Mouse (Mus musculus): ENCODE data around the gene Nbeal2. TPM values are rescaled to one million over a fixed set of nuclear protein-coding genes. Genes with fewer than 3 reads are reported as not detected.

Nbeal2 gene
- polyA plus RNA-seq, 1 experiment from 2014 or later, result 1.6 TPM

GRCm38 (mm10) chr9:110625350-110625908 lies 28.5 kb downstream of the Nbeal2 start:
- H3K27me3 ChIP-seq, result no peaks in the 10 kb centered on the region
- H3K9ac ChIP-seq, result peak overlapping the region; percentile 42; the same call in 1 of the 2 replicates
- no peak overlapping the region; the same call in 1 of the 2 replicates for H3K27ac ChIP-seq
- peak overlapping the region; percentile 97 for H3K4me2 ChIP-seq
- peaks cover 22% of the 10 kb centered on the region for H3K4me1 ChIP-seq (replicated peaks)
- ATAC-seq (ENCODE audit: low read depth) (no peak), DNase-seq (no peak)
- 74% methylated on average over 11 of the region's 11 CpGs for WGBS (ENCODE audit: insufficient replicate concordance)
- H3K36me3 ChIP-seq, result peaks cover 28% of the 10 kb centered on the region
- H3K4me3 ChIP-seq (replicated peaks), result peak overlapping the region; percentile 65
- H3K9me3 ChIP-seq (replicated peaks), result no peaks in the 10 kb centered on the region

GRCm38 (mm10) chr9:110624361-110625166 lies 29.4 kb downstream of the Nbeal2 start, which contains the start of gene Nradd:
Nradd (minus strand) TSS chr9:110624452.
- WGBS (ENCODE audit: insufficient replicate concordance), result 11% methylated on average over 41 of the region's 41 CpGs
- H3K9ac ChIP-seq, result peak within 1 kb of the TSS; percentile 72
- no peaks in the 10 kb centered on the region for H3K9me3 ChIP-seq (replicated peaks)
- H3K4me1 ChIP-seq (replicated peaks), result peaks cover 22% of the 10 kb centered on the region
- peak within 1 kb of the TSS; percentile 65 for H3K4me3 ChIP-seq (replicated peaks)
- peak; percentile 92 for ATAC-seq (ENCODE audit: low read depth)
- peak within 1 kb of the TSS; percentile 97 for H3K4me2 ChIP-seq
- peaks cover 36% of the 10 kb centered on the region for H3K36me3 ChIP-seq
- peak; percentile 78 for DNase-seq
- H3K27ac ChIP-seq, result peak within 1 kb of the TSS; percentile 39
- no peaks in the 10 kb centered on the region for H3K27me3 ChIP-seq

GRCm38 (mm10) chr9:110623416-110624195 lies 30.4 kb downstream of the Nbeal2 start:
- H3K9ac ChIP-seq, result peak overlapping the region; percentile 72
- WGBS (ENCODE audit: insufficient replicate concordance), result 52% methylated on average over 8 of the region's 8 CpGs
- H3K27me3 ChIP-seq, result no peaks in the 10 kb centered on the region
- no peak overlapping the region for H3K27ac ChIP-seq
- H3K4me2 ChIP-seq, result peak overlapping the region; percentile 97
- H3K9me3 ChIP-seq (replicated peaks), result no peaks in the 10 kb centered on the region
- H3K36me3 ChIP-seq, result peaks cover 44% of the 10 kb centered on the region
- DNase-seq (no peak), ATAC-seq (ENCODE audit: low read depth) (no peak)
- peak overlapping the region; percentile 65 for H3K4me3 ChIP-seq (replicated peaks)
- H3K4me1 ChIP-seq (replicated peaks), result peaks cover 22% of the 10 kb centered on the region

- H3K9ac ChIP-seq, result no peak overlapping the region
- H3K36me3 ChIP-seq, result peaks cover 45% of the 10 kb centered on the region
- H3K4me1 ChIP-seq (replicated peaks), result peaks cover 22% of the 10 kb centered on the region
- H3K4me2 ChIP-seq, result no peak overlapping the region
- DNase-seq, result no peak
- H3K27me3 ChIP-seq, result no peaks in the 10 kb centered on the region
- WGBS (ENCODE audit: insufficient replicate concordance), result 73% methylated on average over 12 of the region's 12 CpGs
- no peaks in the 10 kb centered on the region for H3K9me3 ChIP-seq (replicated peaks)
- H3K4me3 ChIP-seq (replicated peaks), result no peak overlapping the region
- ATAC-seq (ENCODE audit: low read depth), result no peak
- H3K27ac ChIP-seq, result no peak overlapping the region
These were observed 31.2 kb downstream of the Nbeal2 start for GRCm38 (mm10) chr9:110622621-110623219.

GRCm38 (mm10) chr9:110620685-110621084 lies 33.3 kb downstream of the Nbeal2 start:
- DNase-seq, result no peak
- H3K36me3 ChIP-seq, result peaks cover 49% of the 10 kb centered on the region

GRCm38 (mm10) chr9:110620180-110620579 lies 33.8 kb downstream of the Nbeal2 start:
- no peaks in the 10 kb centered on the region for H3K27me3 ChIP-seq
- DNase-seq, result no peak
- no peak overlapping the region for H3K27ac ChIP-seq
- H3K4me2 ChIP-seq, result no peak overlapping the region
- 88% methylated on average over 7 of the region's 7 CpGs for WGBS (ENCODE audit: insufficient replicate concordance)
- H3K9me3 ChIP-seq (replicated peaks), result no peaks in the 10 kb centered on the region
- H3K4me1 ChIP-seq (replicated peaks), result peaks cover 33% of the 10 kb centered on the region
- no peak overlapping the region for H3K9ac ChIP-seq
- H3K36me3 ChIP-seq, result peaks cover 54% of the 10 kb centered on the region
- no peak overlapping the region for H3K4me3 ChIP-seq (replicated peaks)
- no peak for ATAC-seq (ENCODE audit: low read depth)

More at GRCm38 (mm10) chr9:110620685-110621084, 33.3 kb downstream of the Nbeal2 start:
- H3K4me1 ChIP-seq (replicated peaks), result peaks cover 35% of the 10 kb centered on the region
- WGBS (ENCODE audit: insufficient replicate concordance), result 86% methylated on average over 7 of the region's 7 CpGs
- H3K27me3 ChIP-seq, result no peaks in the 10 kb centered on the region
- H3K9ac ChIP-seq, result no peak overlapping the region
- no peak overlapping the region for H3K4me3 ChIP-seq (replicated peaks)
- no peaks in the 10 kb centered on the region for H3K9me3 ChIP-seq (replicated peaks)
- no peak overlapping the region for H3K27ac ChIP-seq
- no peak overlapping the region for H3K4me2 ChIP-seq
- no peak for ATAC-seq (ENCODE audit: low read depth)

- Histone ChIP-seq H3K4me3 (replicated peaks) (no peak overlapping the region), H3K27ac (no peak overlapping the region), H3K27me3 (no peaks in the 10 kb centered on the region), H3K9me3 (replicated peaks) (no peaks in the 10 kb centered on the region), H3K36me3 (peaks cover 75% of the 10 kb centered on the region), H3K4me1 (replicated peaks) (peaks cover 15% of the 10 kb centered on the region), H3K4me2 (no peak overlapping the region), H3K9ac (no peak overlapping the region)
- 83% methylated on average over 3 of the region's 3 CpGs for WGBS (ENCODE audit: insufficient replicate concordance)
- ATAC-seq (ENCODE audit: low read depth) (no peak), DNase-seq (no peak)
These were observed 36.9 kb downstream of the Nbeal2 start for GRCm38 (mm10) chr9:110617081-110617480.

GRCm38 (mm10) chr9:110611471-110611870 lies 42.5 kb downstream of the Nbeal2 start:
- no peak overlapping the region for H3K9ac ChIP-seq
- H3K4me3 ChIP-seq (replicated peaks), result no peak overlapping the region
- H3K27me3 ChIP-seq, result no peaks in the 10 kb centered on the region
- no peaks in the 10 kb centered on the region for H3K9me3 ChIP-seq (replicated peaks)
- DNase-seq (no peak), ATAC-seq (ENCODE audit: low read depth) (no peak)
- H3K4me1 ChIP-seq (replicated peaks), result peaks cover 8% of the 10 kb centered on the region
- H3K27ac ChIP-seq, result no peak overlapping the region
- 82% methylated on average over 3 of the region's 3 CpGs for WGBS (ENCODE audit: insufficient replicate concordance)
- H3K4me2 ChIP-seq, result no peak overlapping the region
- peaks cover 68% of the 10 kb centered on the region for H3K36me3 ChIP-seq

GRCm38 (mm10) chr9:110583521-110583920 lies 70.4 kb downstream of the Nbeal2 start:
- WGBS (ENCODE audit: insufficient replicate concordance), result 89% methylated on average over 1 of the region's 1 CpGs

GRCm38 (mm10) chr9:110582161-110582560 lies 71.8 kb downstream of the Nbeal2 start:
- no peak overlapping the region for H3K4me3 ChIP-seq (replicated peaks)
- no peak overlapping the region for H3K4me2 ChIP-seq
- no peaks in the 10 kb centered on the region for H3K9me3 ChIP-seq (replicated peaks)
- WGBS (ENCODE audit: insufficient replicate concordance), result 74% methylated on average over 2 of the region's 2 CpGs
- no peak overlapping the region for H3K27ac ChIP-seq
- ATAC-seq (ENCODE audit: low read depth), result no peak
- no peak for DNase-seq
- H3K9ac ChIP-seq, result no peak overlapping the region
- H3K27me3 ChIP-seq, result no peaks in the 10 kb centered on the region
- peaks cover 46% of the 10 kb centered on the region for H3K36me3 ChIP-seq
- H3K4me1 ChIP-seq (replicated peaks), result peaks cover 4% of the 10 kb centered on the region

More at GRCm38 (mm10) chr9:110583521-110583920, 70.4 kb downstream of the Nbeal2 start:
- no peaks in the 10 kb centered on the region for H3K27me3 ChIP-seq
- DNase-seq, result no peak
- H3K9me3 ChIP-seq (replicated peaks), result no peaks in the 10 kb centered on the region
- peaks cover 4% of the 10 kb centered on the region for H3K4me1 ChIP-seq (replicated peaks)
- H3K4me2 ChIP-seq, result no peak overlapping the region
- H3K4me3 ChIP-seq (replicated peaks), result no peak overlapping the region
- H3K36me3 ChIP-seq, result peaks cover 40% of the 10 kb centered on the region
- H3K27ac ChIP-seq, result no peak overlapping the region
- H3K9ac ChIP-seq, result no peak overlapping the region
- ATAC-seq (ENCODE audit: low read depth), result no peak

Measured in liver, embryonic 13.5 days (tissue).